Mouse (Mus musculus) Patski (cell line): ENCODE data around the gene Kiss1r. TPM values are rescaled to one million over a fixed set of nuclear protein-coding genes. Genes with fewer than 3 reads are reported as not detected.

Experiments
- ATAC-seq: fragments of 100-300 bp; one replicate; pipeline ENCODE4 v1.8.0; 2021
- CTCF ChIA-PET: fragments of 350-600 bp; sonication (Branson Sonifier 250); formaldehyde crosslinking; loops from one replicate; lab custom pipeline; 2022; ENCODE audit warnings: inconsistent platforms; lab: Charles Lee
- POLR2A ChIA-PET: fragments of 350-600 bp; sonication (Branson Sonifier 250); formaldehyde crosslinking; loops from one replicate; lab custom pipeline; 2022; ENCODE audit warnings: antibody characterized with exemption, inconsistent platforms; lab: Charles Lee
- DNase-seq: peaks from one replicate; pipeline ENCODE4 v3.0.0-alpha.2; 2011; ENCODE audit warnings: low read depth, low spot score
- H3K27me3 ChIP-seq: fragments of 371-371 bp; one replicate; pipeline ENCODE4 v1.5.1; 2021
- CTCF ChIP-seq: fragments of 100-300 bp; IDR thresholded peaks from one replicate; pipeline ENCODE4 v1.5.1; 2021
- in situ Hi-C: fragments of 300-500 bp; cut with MboI; formaldehyde crosslinking; loops from 3 replicates; pipeline ENCODE4 v1.11.1; 2018; ENCODE audit warnings: low pct_unique_long_range_greater_than_20kb, mixed read lengths
- polyA plus RNA-seq: library from polyadenylated mRNA; unstranded; gene quantifications from one replicate; pipeline ENCODE4 v1.2.3, GENCODE M21; 2021

Kiss1r gene
- polyA plus RNA-seq, 1 experiment from 2014 or later: 2.1 TPM

- no peak for TF ChIP-seq CTCF
- ATAC-seq: no peak
- no peaks in the 10 kb centered on the region for H3K27me3 ChIP-seq
- ChIA-PET CTCF (interaction anchor here (0.7 to 1.7 kb wide), 9 partner anchors 11 to 204 kb away, joined by 3 to 7 read pairs (median 5); partner anchors contain the start of genes Cbarp and Tmem259), POLR2A (interaction anchor here (0.9 kb wide), 1 partner anchor 18 kb away, joined by 4 read pairs; no protein-coding TSS in a partner anchor)
- no peak for DNase-seq
- in situ Hi-C loops: no loop called here
Observed at GRCm38 (mm10) chr10:79960671-79961294, 44.0 kb downstream of the Kiss1r start.

- DNase-seq (no peak), ATAC-seq (no peak)
- no peak for TF ChIP-seq CTCF
- H3K27me3 ChIP-seq: no peaks in the 10 kb centered on the region
- in situ Hi-C loops: no loop called here
- ChIA-PET CTCF (interaction anchor here (1.2 to 1.7 kb wide), 2 partner anchors 20 to 81 kb away, joined by 3 to 4 read pairs; partner anchors contain the start of gene Tmem259), POLR2A (no interaction called here)
Observed at GRCm38 (mm10) chr10:79964727-79965126, 48.0 kb downstream of the Kiss1r start.

GRCm38 (mm10) chr10:79965325-79965724 lies 48.6 kb downstream of the Kiss1r start:
- no peak for DNase-seq
- in situ Hi-C loops: no loop called here
- ATAC-seq: no peak
- H3K27me3 ChIP-seq: no peaks in the 10 kb centered on the region
- CTCF ChIA-PET: interaction anchor here (1.0 kb wide), 1 partner anchor 19 kb away, joined by 3 read pairs; the partner anchor contains the start of gene Tmem259
- POLR2A ChIA-PET: no interaction called here
- no peak for TF ChIP-seq CTCF

GRCm38 (mm10) chr10:79966886-79967400 lies 50.2 kb downstream of the Kiss1r start:
- no peak for TF ChIP-seq CTCF
- H3K27me3 ChIP-seq: no peaks in the 10 kb centered on the region
- in situ Hi-C loops: no loop called here
- ChIA-PET CTCF (no interaction called here), POLR2A (no interaction called here)
- DNase-seq (no peak), ATAC-seq (no peak)

- in situ Hi-C loops: no loop called here
- H3K27me3 ChIP-seq: no peaks in the 10 kb centered on the region
- ATAC-seq (no peak), DNase-seq (no peak)
- TF ChIP-seq CTCF: no peak
- ChIA-PET CTCF (no interaction called here), POLR2A (interaction anchor here (1.1 kb wide), 1 partner anchor 15 kb away, joined by 4 read pairs; no protein-coding TSS in a partner anchor)
Observed at GRCm38 (mm10) chr10:79968181-79968580, 51.4 kb downstream of the Kiss1r start.

GRCm38 (mm10) chr10:79969124-79969568 lies 52.4 kb downstream of the Kiss1r start:
- no peaks in the 10 kb centered on the region for H3K27me3 ChIP-seq
- ChIA-PET CTCF (interaction anchor here (1.3 kb wide), 1 partner anchor 10 kb away, joined by 5 read pairs; no protein-coding TSS in a partner anchor), POLR2A (interaction anchor here (1.1 kb wide), 1 partner anchor 14 kb away, joined by 4 read pairs; no protein-coding TSS in a partner anchor)
- ATAC-seq: no peak
- no peak for DNase-seq
- TF ChIP-seq CTCF: no peak
- in situ Hi-C loops: no loop called here

GRCm38 (mm10) chr10:79970415-79971182 lies 53.8 kb downstream of the Kiss1r start, which contains the start of gene Grin3b:
Gene Grin3b, plus strand, starts transcription at chr10:79970715.
- ATAC-seq (no peak), DNase-seq (no peak)
- POLR2A ChIA-PET: no interaction called here
- no peak for TF ChIP-seq CTCF
- CTCF ChIA-PET: interaction anchor here (2.0 kb wide), 1 partner anchor 11 kb away, joined by 7 read pairs; the partner anchor contains the start of gene Wdr18
- no peaks in the 10 kb centered on the region for H3K27me3 ChIP-seq
- in situ Hi-C loops: no loop called here

GRCm38 (mm10) chr10:79971183-79971497 lies 54.4 kb downstream of the Kiss1r start:
- no peak for DNase-seq
- H3K27me3 ChIP-seq: no peaks in the 10 kb centered on the region
- TF ChIP-seq CTCF: no peak
- in situ Hi-C loops: no loop called here
- no peak for ATAC-seq
- ChIA-PET POLR2A (no interaction called here), CTCF (interaction anchor here (2.0 kb wide), 1 partner anchor 11 kb away, joined by 7 read pairs; the partner anchor contains the start of gene Wdr18)

Other genes with a start within 250 kb of the Kiss1r start
- gene Tpgs1, start 247.6 kb upstream of the Kiss1r start, polyA plus RNA-seq: 62.4 TPM
- 72.2 TPM for gene Cdc34, start 234.8 kb upstream of the Kiss1r start, polyA plus RNA-seq
- 0.47 TPM for gene Gzmm, start 228.0 kb upstream of the Kiss1r start, polyA plus RNA-seq
- 1,052 TPM for gene Bsg, start 212.5 kb upstream of the Kiss1r start, polyA plus RNA-seq
- 15.4 TPM for gene Hcn2, start 200.3 kb upstream of the Kiss1r start, polyA plus RNA-seq
- gene Polrmt, start 170.4 kb upstream of the Kiss1r start, polyA plus RNA-seq: 44.6 TPM
- gene Fgf22, start 161.9 kb upstream of the Kiss1r start, polyA plus RNA-seq: 0.63 TPM
- gene Rnf126, start 150.0 kb upstream of the Kiss1r start, polyA plus RNA-seq: 58.5 TPM
- gene Fstl3, start 139.7 kb upstream of the Kiss1r start, polyA plus RNA-seq: 2.3 TPM
- gene Prss57, start 126.0 kb upstream of the Kiss1r start, polyA plus RNA-seq: not detected
- gene Palm, start 123.4 kb upstream of the Kiss1r start, polyA plus RNA-seq: 141 TPM
- gene Misp, start 96.0 kb upstream of the Kiss1r start, polyA plus RNA-seq: 0.17 TPM
- gene Ptbp1, start 62.5 kb upstream of the Kiss1r start, polyA plus RNA-seq: 349 TPM
- 7.5 TPM for gene Prtn3, start 42.5 kb upstream of the Kiss1r start, polyA plus RNA-seq
- gene Plppr3, start 42.3 kb upstream of the Kiss1r start, polyA plus RNA-seq: 34.6 TPM
- not detected for gene Elane, start 30.7 kb upstream of the Kiss1r start, polyA plus RNA-seq
- not detected for gene Cfd, start 26.1 kb upstream of the Kiss1r start, polyA plus RNA-seq
- 27.1 TPM for gene Med16, start 8.0 kb upstream of the Kiss1r start, polyA plus RNA-seq
- not detected for gene Gm26602, start 6.1 kb upstream of the Kiss1r start, polyA plus RNA-seq
- 101 TPM for gene R3hdm4, start 4.2 kb downstream of the Kiss1r start, polyA plus RNA-seq
- gene Arid3a, start 10.1 kb downstream of the Kiss1r start, polyA plus RNA-seq: 5.9 TPM
- gene Wdr18, start 43.2 kb downstream of the Kiss1r start, polyA plus RNA-seq: 45.4 TPM
- 0.54 TPM for gene Grin3b, start 53.7 kb downstream of the Kiss1r start, polyA plus RNA-seq
- 145 TPM for gene Tmem259, start 67.4 kb downstream of the Kiss1r start, polyA plus RNA-seq
- 393 TPM for gene Cnn2, start 71.6 kb downstream of the Kiss1r start, polyA plus RNA-seq
- 19.9 TPM for gene Abca7, start 79.5 kb downstream of the Kiss1r start, polyA plus RNA-seq
- 0.85 TPM for gene Arhgap45, start 99.7 kb downstream of the Kiss1r start, polyA plus RNA-seq
- 146 TPM for gene Polr2e, start 122.8 kb downstream of the Kiss1r start, polyA plus RNA-seq
- gene Gpx4, start 130.2 kb downstream of the Kiss1r start, polyA plus RNA-seq: 916 TPM
- gene Sbno2, start 188.6 kb downstream of the Kiss1r start, polyA plus RNA-seq: 181 TPM
- 140 TPM for gene Stk11, start 198.8 kb downstream of the Kiss1r start, polyA plus RNA-seq
- gene Atp5d, start 221.7 kb downstream of the Kiss1r start, polyA plus RNA-seq: 475 TPM
- 30.0 TPM for gene Cbarp, start 223.9 kb downstream of the Kiss1r start, polyA plus RNA-seq
- gene Midn, start 231.3 kb downstream of the Kiss1r start, polyA plus RNA-seq: 116 TPM
- gene Cirbp, start 249.0 kb downstream of the Kiss1r start, polyA plus RNA-seq: 62.1 TPM